Comparison of ENCODE assay signal across 8 mouse cellular contexts in the genomic region with DNA sequence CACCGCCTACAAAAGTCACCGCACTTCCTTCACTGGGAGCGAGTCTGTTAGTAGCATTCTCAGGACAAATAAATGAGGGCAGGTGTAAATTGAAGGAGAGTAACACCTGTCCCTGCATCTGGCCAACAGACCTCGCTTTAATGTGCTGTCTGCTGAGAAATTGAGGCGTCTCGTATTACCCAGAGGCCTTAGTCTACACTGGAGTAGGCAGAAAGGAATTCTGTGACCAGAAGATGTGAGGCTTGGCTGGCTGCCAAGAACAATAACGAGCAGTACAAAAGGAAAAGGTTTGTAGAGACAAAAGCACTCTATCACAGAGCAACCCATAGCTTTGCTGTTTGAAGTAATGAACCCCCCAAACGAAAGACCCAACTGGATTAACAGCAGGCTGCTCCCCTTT.
DNase-seq lines count a peak whose midpoint lies in the region; ATAC-seq lines count a peak whose summit lies in the region.

No protein-coding gene starts in this region.

- no peak overlapping the region for H3K9ac ChIP-seq in stomach, embryonic 14.5 days (replicated peaks; ENCODE audit: low read depth, low read length)

- H3K4me1 ChIP-seq in heart, embryonic 10.5 days: peaks cover 14% of the 10 kb centered on the region
- peaks cover 9% of the 10 kb centered on the region; the same call in 1 of the 2 replicates for H3K4me1 ChIP-seq in stomach, embryonic 14.5 days (ENCODE audit: control insufficient read depth, insufficient read depth, low read length)

- WGBS in heart, embryonic 10.5 days: 48% methylated on average over 8 of the region's 8 CpGs
- 25% methylated on average over 8 of the region's 8 CpGs for WGBS in stomach, embryonic 14.5 days

- peak overlapping the region; percentile 52 for H3K27ac ChIP-seq in heart, embryonic 10.5 days
- H3K27ac ChIP-seq in stomach, embryonic 14.5 days (ENCODE audit: low read length): no peak overlapping the region

- ATAC-seq in stomach, embryonic 14.5 days (ENCODE audit: insufficient number of reproducible peaks, insufficient read depth, low FRiP score, low read depth): peak; percentile 79
- no peak for ATAC-seq in activated CD4-positive, CD25-positive, alpha-beta regulatory T cell, adult 4 months

- peak; percentile 7 for DNase-seq in frontal cortex, postnatal 14 days (ENCODE audit: low spot score in 2 of 2)
- DNase-seq in frontal cortex, postnatal 25 days (ENCODE audit: low spot score in 2 of 2): no peak
- DNase-seq in embryo, embryonic 10 days (ENCODE audit: low spot score): peak; percentile 74
- peak; percentile 85 for DNase-seq in heart, embryonic 10.5 days (ENCODE audit: low spot score)
- DNase-seq in kidney, postnatal 10 days: peak; percentile 81
- peak; percentile 92 for DNase-seq in mesoderm, embryonic 11.5 days (ENCODE audit: low read depth, low spot score)

- no peaks in the 10 kb centered on the region for H3K9me3 ChIP-seq in heart, embryonic 10.5 days
- no peaks in the 10 kb centered on the region for H3K9me3 ChIP-seq in stomach, embryonic 14.5 days (ENCODE audit: control insufficient read depth, low read depth, low read length)

- no peak overlapping the region for H3K4me3 ChIP-seq in heart, embryonic 10.5 days
- H3K4me3 ChIP-seq in stomach, embryonic 14.5 days (ENCODE audit: low read depth, low read length): no peak overlapping the region

- no peaks in the 10 kb centered on the region for H3K36me3 ChIP-seq in heart, embryonic 10.5 days
- no peaks in the 10 kb centered on the region for H3K36me3 ChIP-seq in stomach, embryonic 14.5 days (ENCODE audit: control insufficient read depth, insufficient read depth, low read length)

- H3K27me3 ChIP-seq in heart, embryonic 10.5 days (ENCODE audit: insufficient read depth, poor library complexity, severe bottlenecking): no peaks in the 10 kb centered on the region
- no peaks in the 10 kb centered on the region for H3K27me3 ChIP-seq in stomach, embryonic 14.5 days (ENCODE audit: control insufficient read depth, insufficient read depth, low read length)

- no peak overlapping the region for H3K4me2 ChIP-seq in stomach, embryonic 14.5 days (replicated peaks; ENCODE audit: low read depth, low read length)

Comparison
In these comparisons a context has a peak if more than half of its experiments do, and no peak if none do; other contexts are left out.
1. DNase-seq: peak in frontal cortex, postnatal 14 days (2 of 2), embryo, embryonic 10 days (single experiment), heart, embryonic 10.5 days (single experiment), kidney, postnatal 10 days (single experiment) and mesoderm, embryonic 11.5 days (single experiment); none in frontal cortex, postnatal 25 days (0 of 2).